Comparison of ENCODE assay signal across 26 mouse cellular contexts in genomic region chr7:112369977-112370376, GRCm38 (mm10). TPM values are rescaled to one million over a fixed set of nuclear protein-coding genes. Genes with fewer than 3 reads are reported as not detected.
A peak's percentile ranks its signal among the peaks of the same experiment; 100 is the strongest.
DNase-seq lines count a peak whose midpoint lies in the region; ATAC-seq and TF ChIP-seq lines count a peak whose summit lies in the region.
"Had no signal": no experiment of that assay in that cellular context is flagged by ENCODE, and none has a peak within 500 bp of the region (broad histone marks: within the 10 kb centered on the region; RNA-seq: fewer than 3 reads in every experiment).

No protein-coding gene starts in this region.

- no peak for TF ChIP-seq CTCF in stomach, postnatal 0 days (IDR thresholded peaks at IDR 0.05; ENCODE audit: low read depth)

- TF ChIP-seq EP300 in stomach, postnatal 0 days (optimal IDR thresholded peaks at IDR 0.05), result no peak

- no peak for ATAC-seq in stomach, embryonic 15.5 days (ENCODE audit: insufficient read depth, low FRiP score, low read depth)
- ATAC-seq in stomach, postnatal 0 days (ENCODE audit: low FRiP score, low TSS enrichment), result no peak
- ATAC-seq: activated CD4-positive, CD25-positive, alpha-beta regulatory T cell, adult 4 months; CD4-positive, CD25-positive, alpha-beta regulatory T cell, adult 4 months; forebrain, embryonic 13.5 days; forebrain, embryonic 15.5 days; forebrain, postnatal 0 days; Patski had no signal

- H3K9ac ChIP-seq in stomach, embryonic 15.5 days, result no peak overlapping the region
- no peak overlapping the region for H3K9ac ChIP-seq in stomach, postnatal 0 days (ENCODE audit: low read length)
- H3K9ac ChIP-seq: embryonic facial prominence, embryonic 13.5 days; embryonic facial prominence, embryonic 15.5 days; forebrain, embryonic 13.5 days; forebrain, embryonic 15.5 days; forebrain, postnatal 0 days had no signal

- no peaks in the 10 kb centered on the region for H3K9me3 ChIP-seq in stomach, embryonic 15.5 days
- no peaks in the 10 kb centered on the region for H3K9me3 ChIP-seq in stomach, postnatal 0 days (ENCODE audit: control insufficient read depth, low read length)
- H3K9me3 ChIP-seq: embryonic facial prominence, embryonic 13.5 days; embryonic facial prominence, embryonic 15.5 days; forebrain, embryonic 13.5 days; forebrain, embryonic 15.5 days had no signal

- H3K27me3 ChIP-seq in stomach, embryonic 15.5 days (replicated peaks), result no peaks in the 10 kb centered on the region
- H3K27me3 ChIP-seq in stomach, postnatal 0 days (ENCODE audit: control insufficient read depth, insufficient read depth, low read length), result no peaks in the 10 kb centered on the region
- H3K27me3 ChIP-seq: embryonic facial prominence, embryonic 13.5 days; embryonic facial prominence, embryonic 15.5 days; forebrain, embryonic 13.5 days; forebrain, embryonic 15.5 days; Patski had no signal

- DNase-seq in fat pad, adult 2 months (ENCODE audit: extremely low read depth, low read depth, low spot score), result peak; percentile 86
- DNase-seq in stomach, postnatal 0 days (ENCODE audit: low spot score), result no peak
- no peak for DNase-seq in layer of hippocampus, adult 9-11 months
- DNase-seq in adrenal gland, postnatal 10 days, result no peak
- DNase-seq: adrenal gland, adult 8-10 months; adrenal gland, postnatal 25 days; B cell, adult 2 months; cerebellum, adult 11 months; cerebellum, adult 18-20 months; cerebellum, adult 8-10 months; cerebellum, adult 9-11 months; cerebellum, postnatal 14 days; cerebellum, postnatal 36 days; embryo, embryonic 11 days; forebrain, postnatal 0 days had no signal

- no peaks in the 10 kb centered on the region for H3K36me3 ChIP-seq in stomach, embryonic 15.5 days
- H3K36me3 ChIP-seq in stomach, postnatal 0 days (ENCODE audit: control insufficient read depth, insufficient read depth, low read length), result no peaks in the 10 kb centered on the region
- H3K36me3 ChIP-seq: embryonic facial prominence, embryonic 13.5 days; embryonic facial prominence, embryonic 15.5 days; forebrain, embryonic 15.5 days; G1E had no signal

- peak overlapping the region; percentile 33; the same call in 1 of the 2 replicates for H3K27ac ChIP-seq in stomach, embryonic 15.5 days
- H3K27ac ChIP-seq in stomach, postnatal 0 days (replicated peaks), result peak overlapping the region; percentile 31; the same call in 1 of the 2 replicates
- H3K27ac ChIP-seq: embryonic facial prominence, embryonic 13.5 days; forebrain, embryonic 13.5 days; forebrain, embryonic 15.5 days had no signal

- H3K4me1 ChIP-seq in stomach, embryonic 15.5 days, result peaks cover under 1% of the 10 kb centered on the region; the same call in 1 of the 2 replicates
- H3K4me1 ChIP-seq in stomach, postnatal 0 days (replicated peaks; ENCODE audit: control insufficient read depth, insufficient read depth), result no peaks in the 10 kb centered on the region
- H3K4me1 ChIP-seq: forebrain, embryonic 13.5 days; forebrain, embryonic 15.5 days had no signal

- H3K4me2 ChIP-seq in stomach, embryonic 15.5 days, result no peak overlapping the region
- no peak overlapping the region for H3K4me2 ChIP-seq in stomach, postnatal 0 days (replicated peaks; ENCODE audit: low read depth)
- H3K4me2 ChIP-seq: embryonic facial prominence, embryonic 13.5 days; embryonic facial prominence, embryonic 15.5 days; forebrain, embryonic 13.5 days; forebrain, embryonic 15.5 days had no signal

- WGBS in stomach, embryonic 15.5 days, result 80% methylated on average over 3 of the region's 3 CpGs
- 75% methylated on average over 3 of the region's 3 CpGs for WGBS in stomach, postnatal 0 days

- no peak overlapping the region for H3K4me3 ChIP-seq in stomach, embryonic 15.5 days (replicated peaks)
- no peak overlapping the region for H3K4me3 ChIP-seq in stomach, postnatal 0 days (ENCODE audit: low read depth, low read length)
- H3K4me3 ChIP-seq: embryonic facial prominence, embryonic 13.5 days; embryonic facial prominence, embryonic 15.5 days; erythroblast, embryonic 14.5 days; forebrain, embryonic 13.5 days; forebrain, embryonic 15.5 days had no signal

RNA-seq across cellular contexts. Expression of gene Parva, which starts 57.3 kb away (rescaled TPM):
- 101 and 108 TPM in 2 replicates for polyA plus RNA-seq in stomach, embryonic 15.5 days (2015; fragmentation: Nextera tagmentation; extraction: Ambion mirVana)
- polyA plus RNA-seq in stomach, postnatal 0 days (2015; fragmentation: Nextera tagmentation; extraction: Ambion mirVana), result 69.5 and 72.3 TPM in 2 replicates
- 100 to 1,000 TPM in 1 of 2 experiments, 10 to 100 TPM in 1; 84.3 to 105 TPM for total RNA-seq in adrenal gland, postnatal 10 days (2021)
- total RNA-seq: common myeloid progenitor, adult 5-6 weeks had no signal
- polyA plus RNA-seq: activated CD4-positive, CD25-positive, alpha-beta regulatory T cell, adult 4 months; CD4-positive, CD25-positive, alpha-beta regulatory T cell, adult 4 months; G1E had no signal
